Mouse (Mus musculus): ENCODE results near the gene Adssl1.

The Adssl1 gene

DNA sequence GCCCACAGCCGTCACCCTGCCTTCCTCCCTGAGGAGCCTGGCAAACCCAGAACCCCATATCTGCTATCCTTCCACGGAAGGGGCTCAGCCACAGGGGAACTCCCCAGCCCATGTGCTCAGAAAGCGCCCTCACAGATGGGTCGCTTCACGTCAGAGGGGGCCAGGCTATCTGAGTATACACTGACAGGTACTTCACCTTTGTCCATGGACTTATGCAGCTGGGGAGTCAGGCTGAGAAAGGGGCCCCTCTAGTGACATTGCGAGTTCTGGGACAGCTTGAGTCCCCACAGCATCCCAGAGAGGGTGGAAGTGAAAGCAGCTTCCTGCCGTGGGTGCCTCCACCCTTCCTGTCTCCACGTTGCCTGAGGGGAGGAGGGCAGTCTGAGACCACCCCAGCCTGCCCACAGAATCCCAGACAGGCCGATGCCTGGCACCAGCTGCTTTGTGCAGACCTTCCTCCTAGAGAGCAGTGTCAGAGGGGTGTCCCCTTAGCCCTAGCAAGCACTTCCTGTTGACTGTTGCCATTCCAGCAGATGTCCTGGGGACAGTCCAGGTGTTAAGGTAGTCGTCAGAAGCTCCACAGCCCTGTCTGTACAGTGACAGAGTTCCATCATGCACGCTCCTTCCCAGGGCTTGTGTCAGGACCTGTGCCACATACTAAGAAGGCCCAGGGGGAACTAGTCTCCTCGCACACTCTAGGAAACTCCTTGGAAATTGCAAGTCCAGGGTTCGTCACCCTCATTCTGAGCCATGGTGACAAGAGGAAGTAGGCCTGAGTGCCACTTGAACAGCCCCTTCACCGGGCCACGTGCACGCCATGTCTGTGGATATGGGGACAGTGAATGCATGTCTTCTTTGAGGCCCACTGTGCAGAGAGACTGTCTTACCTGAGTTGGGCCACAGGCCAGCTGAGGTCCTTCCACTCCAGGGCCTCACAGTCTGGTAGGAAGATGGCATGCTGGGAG lies 25.6 kb upstream of the Adssl1 start:
- no peak for DNase-seq

DNA sequence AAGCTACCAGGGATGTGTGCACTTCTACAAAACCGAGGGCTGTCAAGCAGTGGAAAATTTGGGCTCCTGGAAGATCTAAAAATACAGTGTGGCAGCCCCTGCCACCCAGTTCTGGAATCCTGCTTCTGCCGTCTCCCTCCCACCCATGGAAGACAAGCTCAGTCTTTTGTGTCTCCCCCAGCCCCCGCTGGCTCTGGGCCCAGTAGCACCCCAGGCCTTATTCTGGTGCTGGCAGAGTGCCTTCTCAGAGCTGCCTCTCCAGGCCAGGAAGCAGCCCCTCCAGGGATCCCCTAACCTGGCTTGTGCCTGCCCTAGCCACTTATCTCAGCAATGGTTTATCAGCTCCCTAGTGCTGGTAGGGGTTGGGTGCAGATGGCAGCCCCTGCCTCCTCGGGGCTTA lies 24.9 kb upstream of the Adssl1 start:
- DNase-seq: no peak

DNA sequence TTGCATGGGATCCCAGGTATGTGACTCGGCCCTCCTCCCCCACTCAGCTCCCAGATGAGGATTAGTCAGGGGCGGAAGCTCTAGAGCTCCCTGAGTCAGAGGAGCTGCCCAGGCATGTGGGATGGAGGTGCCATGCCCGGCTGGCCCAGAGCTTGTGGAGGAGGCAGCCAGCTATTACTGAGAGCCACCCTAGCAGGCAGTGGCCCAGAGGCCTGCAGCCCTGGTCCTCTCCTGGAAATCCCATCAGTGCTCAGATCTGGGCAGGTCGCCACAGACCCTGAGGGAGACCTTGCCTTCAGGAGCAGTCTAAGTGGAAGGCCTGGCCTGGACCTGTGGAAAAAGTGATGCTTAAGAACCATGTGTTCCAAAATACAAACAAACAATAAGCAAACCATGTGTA lies 24.2 kb upstream of the Adssl1 start:
- no peak for DNase-seq

DNA sequence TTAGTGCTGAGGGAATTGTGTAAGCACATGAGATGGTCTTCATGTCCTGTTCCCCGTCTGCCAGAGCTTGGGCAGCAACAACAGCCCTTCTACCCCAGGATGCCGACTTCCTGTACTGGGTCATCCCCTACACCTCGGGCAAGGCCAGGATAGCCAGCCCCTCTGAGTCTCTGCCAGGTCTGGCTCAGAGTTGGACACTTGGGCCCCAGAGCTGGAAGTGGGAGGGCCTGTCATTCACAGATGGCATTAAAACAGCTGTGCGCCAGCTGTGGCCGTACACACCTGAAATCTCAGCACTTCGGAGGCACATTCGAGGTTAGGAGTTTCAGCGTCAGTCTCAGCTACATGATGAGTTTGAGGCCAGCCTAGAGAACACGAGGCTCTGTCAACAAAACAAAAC lies 23.4 kb upstream of the Adssl1 start:
- no peak for DNase-seq

DNA sequence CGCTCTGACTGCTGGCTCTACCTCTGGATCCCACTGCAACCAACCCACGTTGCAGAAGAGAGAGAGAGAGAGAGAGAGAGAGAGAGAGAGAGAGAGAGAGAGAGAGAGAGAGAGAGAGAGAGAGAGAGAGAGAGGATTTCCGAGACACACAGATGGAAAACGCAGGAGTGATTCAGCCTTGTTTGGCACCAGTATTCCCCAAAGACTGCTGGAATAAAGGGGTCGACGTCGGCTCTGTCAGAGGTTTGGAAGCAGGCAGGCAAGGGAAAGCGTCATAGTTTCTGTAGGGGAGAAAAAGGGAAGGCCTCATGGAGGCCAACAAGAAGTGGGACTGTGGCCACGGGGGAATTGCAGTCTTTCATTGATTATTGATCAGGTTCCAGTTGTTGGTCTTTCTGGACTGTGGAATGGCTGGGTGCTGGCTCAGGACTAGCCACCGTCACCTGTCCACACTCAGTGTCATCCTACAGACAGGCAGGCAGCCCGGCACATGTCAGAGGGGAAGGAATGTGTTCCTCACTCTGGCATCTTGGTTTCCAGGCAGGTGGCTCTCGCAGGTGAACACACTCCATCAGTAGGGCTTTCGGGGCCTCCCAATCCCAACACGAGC lies 22.8 kb upstream of the Adssl1 start:
- DNase-seq: no peak

DNA sequence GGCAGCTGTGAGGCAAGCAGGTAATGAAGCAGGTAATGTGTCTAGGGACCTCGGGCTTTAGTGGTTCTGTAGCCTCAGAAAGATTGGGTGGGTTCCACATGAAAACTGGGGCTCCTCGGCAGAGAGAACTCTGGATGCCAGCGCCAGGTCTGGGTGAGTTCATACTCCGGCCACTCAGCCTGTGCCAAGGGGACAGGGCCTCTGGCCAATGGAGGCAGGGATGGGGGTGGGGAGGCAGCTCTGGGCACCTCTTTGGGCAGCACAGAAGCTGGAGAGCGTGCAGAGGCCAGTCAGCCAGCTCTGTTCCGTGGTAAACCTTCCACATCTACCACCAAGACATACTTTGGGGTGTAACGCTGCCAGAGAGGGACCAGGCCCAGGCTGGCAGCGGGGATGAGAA lies 22.2 kb upstream of the Adssl1 start:
- no peak for DNase-seq

DNA sequence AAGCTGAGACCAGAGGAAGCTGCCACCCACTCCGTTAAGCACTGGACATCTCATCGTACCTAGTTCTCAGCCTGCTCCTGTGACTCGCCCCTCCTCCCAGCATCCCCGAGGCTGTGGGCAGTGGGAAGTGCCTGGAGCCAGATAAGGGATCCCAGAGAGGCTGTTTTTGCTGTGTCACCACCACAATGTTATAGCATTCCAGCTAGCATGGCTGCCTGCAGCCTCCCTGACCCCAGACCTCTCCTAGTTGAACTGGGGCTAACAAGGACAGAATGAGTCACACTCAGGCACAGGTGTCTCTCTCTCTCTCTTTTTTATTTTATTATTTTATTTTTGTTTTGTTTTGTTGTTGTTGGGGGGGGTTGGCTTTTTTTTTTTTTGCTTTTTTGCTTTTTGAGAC lies 20.6 kb upstream of the Adssl1 start:
- no peak for DNase-seq

DNA sequence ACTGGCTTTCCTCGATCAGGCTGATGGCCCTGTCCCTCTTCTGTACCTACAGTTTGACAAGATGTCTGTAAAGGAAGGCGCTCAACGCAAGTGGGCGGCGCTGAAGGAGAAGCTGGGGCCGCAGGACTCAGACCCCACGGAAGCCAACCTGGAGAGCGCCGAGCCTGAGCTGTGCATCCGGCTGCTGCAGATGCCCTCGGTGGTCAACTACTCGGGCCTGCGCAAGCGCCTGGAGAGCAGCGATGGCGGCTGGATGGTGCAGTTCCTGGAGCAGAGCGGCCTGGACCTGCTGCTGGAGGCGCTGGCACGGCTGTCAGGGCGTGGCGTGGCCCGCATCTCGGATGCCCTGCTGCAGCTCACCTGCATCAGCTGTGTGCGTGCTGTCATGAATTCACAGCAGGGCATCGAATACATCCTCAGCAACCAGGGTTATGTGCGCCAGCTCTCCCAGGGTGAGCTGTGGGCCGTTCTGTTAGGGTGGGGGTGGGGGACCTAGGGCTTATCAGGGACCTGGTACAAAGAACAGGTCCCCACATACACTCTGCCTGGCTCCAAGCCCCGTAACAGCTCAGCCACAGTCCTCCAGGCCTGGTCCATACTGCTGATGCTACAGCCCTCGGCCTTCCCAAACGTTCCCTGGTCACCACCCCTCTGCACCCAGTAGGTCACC lies 19.8 kb upstream of the Adssl1 start:
- no peak for DNase-seq

DNA sequence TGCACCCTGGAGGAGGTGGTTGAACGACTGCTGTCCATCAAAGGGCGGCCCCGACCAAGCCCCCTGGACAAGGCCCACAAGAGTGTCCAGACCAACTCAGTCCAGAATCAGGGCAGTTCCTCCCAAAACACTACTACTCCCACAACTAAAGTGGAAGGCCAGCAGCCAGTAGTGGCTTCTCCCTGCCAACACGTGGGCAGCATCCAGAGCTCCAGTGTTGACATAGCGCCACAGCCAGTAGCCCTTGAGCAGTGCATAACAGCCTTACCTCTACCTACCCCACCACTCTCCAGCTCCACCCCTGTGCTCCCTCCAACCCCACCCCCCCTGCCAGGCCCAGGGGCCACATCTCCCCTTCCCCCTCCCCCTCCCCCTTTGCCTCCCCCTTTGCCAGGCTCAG lies 15.8 kb upstream of the Adssl1 start:
- no peak for DNase-seq

DNA sequence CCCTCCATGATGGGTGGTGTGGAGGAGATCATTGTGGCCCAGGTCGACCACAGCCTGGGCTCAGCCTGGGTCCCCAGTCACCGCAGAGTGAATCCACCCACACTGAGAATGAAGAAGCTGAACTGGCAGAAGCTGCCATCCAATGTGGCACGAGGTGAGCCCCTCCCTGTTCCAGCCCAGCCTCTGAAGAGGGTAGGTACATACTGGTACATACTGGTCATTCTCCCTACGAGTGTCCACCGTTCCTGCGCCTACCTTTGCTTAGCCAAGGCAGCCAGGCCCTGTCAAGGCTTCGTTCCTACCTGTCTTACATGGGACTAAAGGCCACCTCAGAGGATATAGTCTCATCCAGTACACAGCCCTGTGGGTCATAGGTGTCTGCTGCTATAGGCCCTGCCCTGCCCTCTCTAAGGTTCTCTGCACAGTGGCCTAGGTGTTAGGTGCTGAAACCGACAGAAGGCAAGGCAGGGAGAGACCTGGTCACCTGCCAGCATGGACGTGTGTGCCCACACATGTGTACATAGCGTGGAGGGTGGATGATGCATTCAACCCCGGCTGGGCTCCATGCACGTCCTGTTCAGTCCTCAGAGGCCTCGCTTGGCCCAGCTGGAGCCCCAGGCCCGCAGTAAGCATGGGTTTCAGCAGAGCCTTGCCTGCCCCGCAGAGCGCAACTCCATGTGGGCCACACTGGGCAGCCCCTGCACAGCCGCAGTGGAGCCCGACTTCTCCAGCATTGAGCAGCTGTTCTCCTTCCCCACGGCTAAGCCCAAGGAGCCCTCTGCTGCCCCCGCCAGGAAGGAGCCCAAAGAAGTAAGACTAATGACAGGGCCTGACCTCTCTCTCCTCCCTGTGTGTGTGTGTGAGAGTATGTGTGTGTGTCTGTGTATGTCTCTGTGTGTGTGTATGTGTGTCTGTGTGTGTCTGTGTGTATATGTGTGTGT lies 14.9 kb upstream of the Adssl1 start:
- peak; percentile 75 for DNase-seq

DNA sequence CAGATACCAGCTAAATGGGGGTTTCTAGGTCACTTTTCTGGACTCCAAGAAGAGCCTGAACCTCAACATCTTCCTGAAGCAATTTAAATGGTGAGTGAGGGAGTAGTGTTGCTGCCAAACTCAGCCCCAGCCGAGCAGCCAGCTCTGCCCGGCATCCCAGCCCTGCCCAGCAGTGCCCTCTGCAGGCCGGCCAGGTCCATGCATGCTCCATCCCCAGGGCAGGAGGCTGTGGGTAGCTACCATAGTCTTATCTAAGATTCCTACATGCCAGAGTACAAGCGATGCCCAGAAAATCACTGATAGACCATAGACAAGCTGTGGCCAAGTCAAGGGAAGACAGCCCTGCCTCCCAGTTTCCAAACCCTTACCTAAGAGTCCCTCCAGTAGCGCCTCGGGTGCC lies 14.1 kb upstream of the Adssl1 start:
- peak; percentile 67 for DNase-seq

DNA sequence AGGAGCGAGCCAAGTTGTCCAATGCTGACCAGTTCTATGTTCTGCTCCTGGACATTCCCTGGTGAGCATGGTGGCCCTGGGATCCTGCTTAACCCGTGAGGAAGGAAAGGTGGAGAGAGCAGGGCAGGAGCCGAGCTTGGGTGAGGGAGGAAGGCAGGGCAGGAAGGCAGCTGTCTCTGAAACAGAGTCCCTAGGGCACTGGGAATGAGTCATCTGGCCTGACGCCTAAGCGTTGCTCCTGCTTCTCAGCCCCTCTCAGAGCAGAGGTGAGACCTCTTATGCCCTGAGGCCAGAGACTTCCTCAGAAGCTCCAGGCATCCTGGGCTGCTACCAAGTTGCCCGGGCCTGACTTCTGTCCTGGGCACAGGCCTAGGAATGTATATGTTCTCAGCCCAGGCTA lies 12.8 kb upstream of the Adssl1 start:
- DNase-seq: no peak

DNA sequence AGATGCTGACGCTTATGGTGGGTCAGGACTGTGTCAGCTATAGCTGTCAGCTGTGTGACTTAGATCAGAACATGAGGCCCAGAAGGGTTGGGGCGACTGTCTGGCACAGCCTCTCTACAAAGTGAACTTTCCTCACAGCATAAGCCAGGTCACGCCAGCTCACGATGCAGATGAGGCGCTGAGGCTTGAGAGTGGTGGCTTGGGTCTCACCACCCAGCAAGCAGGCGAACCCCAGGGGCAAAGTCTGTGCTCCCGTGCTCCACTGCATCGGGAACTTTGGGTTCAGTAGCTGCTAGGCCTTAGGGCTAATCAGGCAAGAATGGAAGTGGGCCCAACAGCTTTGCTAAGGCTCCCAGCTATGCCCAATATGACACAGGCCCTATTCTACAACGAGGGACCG lies 10.8 kb upstream of the Adssl1 start:
- DNase-seq: no peak

DNA sequence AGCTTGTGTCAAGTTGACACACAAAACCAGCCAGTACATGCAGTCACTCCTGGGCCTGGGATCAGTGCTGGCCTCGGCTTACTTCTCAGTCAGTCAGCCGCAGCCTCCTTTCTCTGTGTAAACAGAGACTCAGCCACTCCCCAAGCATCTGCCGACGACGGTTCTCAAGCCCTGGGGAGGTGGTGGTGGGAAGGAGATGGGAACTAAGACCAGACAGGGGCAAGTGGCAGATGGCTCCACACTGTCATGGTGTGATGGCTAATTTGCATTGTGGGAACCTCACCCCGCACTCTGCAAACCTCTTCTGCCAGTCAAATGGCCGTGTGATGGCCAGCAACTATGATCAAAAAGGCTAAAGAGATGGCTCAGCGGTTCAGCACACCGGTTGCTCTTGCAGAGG lies 3.2 kb upstream of the Adssl1 start:
- DNase-seq: no peak

DNA sequence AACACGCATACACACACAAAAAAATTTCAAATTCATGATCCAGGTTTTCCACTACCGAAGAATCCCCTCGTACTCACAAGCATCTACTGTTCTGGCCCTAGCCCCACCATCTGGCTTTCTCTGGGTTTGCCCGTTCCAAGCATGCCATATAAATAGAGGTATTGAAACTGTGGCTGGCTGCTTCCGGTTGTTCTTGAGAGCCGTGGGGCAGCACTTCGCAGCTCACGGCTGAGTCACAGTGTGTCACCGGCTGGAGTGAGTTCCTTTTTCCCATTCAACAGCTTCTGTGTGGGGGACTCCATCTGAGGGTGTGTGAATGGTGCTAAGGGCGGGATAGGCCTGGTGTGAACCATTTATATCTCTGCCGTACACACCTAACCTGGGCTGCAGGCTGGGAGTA lies 2.7 kb upstream of the Adssl1 start:
- no peak for DNase-seq

DNA sequence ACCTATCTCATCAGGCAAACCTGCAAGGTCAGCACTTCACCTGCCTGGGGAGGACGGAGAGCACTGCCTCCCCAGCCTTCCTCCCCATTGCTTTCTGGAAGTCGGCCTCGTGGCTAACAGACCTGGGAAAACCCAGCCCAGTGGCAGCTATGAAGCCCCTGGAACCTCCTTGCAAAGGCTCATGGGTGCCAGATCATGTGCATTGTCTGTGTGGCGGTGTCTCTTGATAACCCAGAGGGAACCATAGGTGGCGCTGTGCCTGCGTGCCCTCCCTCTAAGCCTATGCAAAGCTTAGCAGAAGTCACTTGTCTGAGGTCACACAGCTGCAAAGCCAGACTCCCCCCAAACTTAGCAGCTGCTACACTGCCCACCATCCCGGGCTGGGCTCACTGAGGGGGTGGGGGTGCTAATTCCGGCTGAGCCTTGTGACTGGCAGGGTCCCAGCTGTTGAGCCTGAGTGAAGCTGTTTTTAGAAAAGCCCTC lies 1.9 kb upstream of the Adssl1 start:
- peak; percentile 87 for DNase-seq

DNA sequence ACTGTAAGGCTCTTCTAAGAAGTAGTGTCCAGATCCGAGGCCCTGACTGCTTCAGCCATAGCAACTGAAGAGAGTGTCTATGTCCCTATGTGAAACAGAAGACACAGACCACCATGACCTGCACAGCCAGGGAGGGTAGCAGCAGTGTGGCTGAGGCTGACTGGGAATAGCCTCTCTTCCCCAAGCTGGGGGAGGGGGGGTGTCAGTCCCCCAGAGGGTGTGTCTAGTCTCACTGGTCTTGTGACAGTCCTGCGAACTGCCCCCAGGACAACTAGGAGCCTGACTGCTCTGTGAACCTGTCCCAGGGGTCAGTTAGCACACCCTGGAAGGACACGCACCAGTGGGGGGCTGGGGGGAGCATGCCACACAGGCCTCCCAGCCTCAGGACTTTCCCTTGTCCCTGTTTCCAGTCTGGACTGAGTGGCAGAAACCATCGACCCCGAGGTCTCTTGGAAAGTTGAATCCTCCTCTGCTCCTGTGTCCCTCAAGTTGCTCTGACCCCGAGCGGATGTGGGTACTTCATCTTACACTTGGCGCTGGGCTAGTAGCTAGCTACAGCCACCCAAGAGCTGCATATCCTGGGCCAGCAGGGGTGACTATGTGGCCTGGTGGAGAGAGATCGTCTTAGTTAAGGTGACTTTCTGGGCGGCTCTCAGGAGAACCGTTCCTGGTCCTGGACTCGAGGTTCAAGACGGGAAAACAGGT lies 712 bp upstream of the Adssl1 start:
- no peak for DNase-seq

DNA sequence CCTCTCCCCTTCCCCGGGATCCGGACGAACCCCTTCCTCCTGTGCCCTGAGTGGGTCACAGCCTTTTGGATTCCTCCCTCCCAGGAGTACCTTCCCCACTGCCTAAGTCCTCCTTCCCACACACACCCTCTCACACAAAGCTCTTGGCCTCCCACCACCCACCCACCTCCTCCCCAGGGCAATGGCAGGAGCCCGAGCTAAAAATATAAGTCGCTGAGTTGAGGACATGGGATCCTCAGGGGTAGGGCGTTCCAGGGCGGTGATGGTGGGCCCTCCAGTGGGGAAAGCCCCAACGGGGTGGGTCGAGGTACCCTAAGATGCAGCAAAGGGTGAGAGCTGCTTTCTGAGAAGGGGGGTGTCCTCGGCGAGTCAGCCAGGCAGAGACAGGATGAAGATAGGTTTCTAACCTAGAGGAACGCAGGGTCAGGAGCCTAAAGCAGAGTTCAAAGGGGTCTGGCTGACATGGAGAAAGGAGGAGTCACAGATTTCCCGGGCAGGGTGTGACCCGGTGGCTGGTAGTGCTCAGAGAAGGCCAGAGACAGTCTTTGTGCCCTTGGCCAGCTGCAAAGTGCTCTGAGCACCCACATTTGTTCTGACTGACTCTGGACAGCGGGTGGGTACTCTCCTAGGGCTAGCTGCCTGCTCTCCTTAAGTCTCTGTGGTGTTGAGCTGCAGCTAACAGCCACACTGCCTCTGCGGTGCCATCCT lies 663 bp downstream of the Adssl1 start:
- no peak for DNase-seq

DNA sequence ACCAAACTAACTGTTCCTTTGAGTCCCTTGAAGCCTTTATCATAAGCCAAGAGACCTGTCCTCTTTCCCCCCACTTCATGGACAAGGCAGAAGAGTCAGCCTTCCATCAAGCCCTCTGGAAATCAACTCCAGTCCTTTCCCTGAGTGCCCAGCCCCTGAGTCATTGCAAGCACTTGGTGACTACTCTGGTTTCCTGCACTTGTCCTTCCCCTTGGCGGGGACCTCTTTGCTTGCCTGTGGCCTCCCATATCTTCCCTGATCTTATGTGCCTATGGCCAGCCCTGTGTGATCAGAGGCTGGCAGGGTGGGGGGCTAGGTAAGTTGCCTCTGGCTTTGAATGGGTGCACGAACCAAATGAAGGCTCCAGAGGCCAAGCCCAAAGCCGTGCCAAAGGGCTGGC lies 2.1 kb downstream of the Adssl1 start:
- DNase-seq: no peak

DNA sequence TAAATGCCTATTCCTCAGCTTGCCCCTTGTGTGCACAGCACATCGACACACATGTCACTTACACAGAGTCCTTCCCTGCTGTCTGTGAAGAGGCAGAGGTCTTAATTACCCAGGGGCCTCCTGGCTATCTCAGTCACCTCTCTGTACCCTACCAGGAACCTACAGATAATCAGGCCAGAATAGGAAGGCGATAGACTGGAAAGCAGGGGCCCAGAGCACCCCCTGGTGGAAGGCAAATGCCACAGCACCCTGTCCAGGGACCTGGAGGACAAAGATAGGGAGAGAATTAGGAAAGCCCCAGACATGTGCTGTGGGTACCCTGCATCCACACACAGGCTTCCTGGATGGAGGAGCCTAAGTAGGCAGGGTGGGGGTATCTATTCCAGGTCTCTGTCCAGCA lies 3.9 kb downstream of the Adssl1 start:
- DNase-seq: peak; percentile 74

DNA sequence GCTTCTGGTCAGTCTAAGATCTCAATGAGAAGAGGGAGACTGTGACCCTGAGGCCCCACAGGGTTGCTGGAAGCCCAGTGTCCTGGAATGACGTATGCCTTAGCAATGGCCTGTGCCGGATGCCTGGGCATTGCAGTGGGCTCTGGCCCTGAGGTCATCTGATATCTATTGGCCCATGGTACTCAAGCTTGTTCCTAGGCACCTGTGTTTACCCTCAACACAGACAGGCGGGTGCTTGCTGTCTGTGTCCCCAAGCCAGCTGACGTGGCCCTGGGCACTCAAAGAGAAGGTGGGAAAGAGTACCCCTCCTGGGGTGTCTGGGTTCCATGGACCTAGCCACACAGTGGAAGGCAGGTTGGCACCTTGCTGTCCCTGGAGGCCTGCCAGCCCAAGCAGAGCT lies 5.9 kb downstream of the Adssl1 start:
- no peak for DNase-seq
